Mouse (Mus musculus) liver, embryonic 14.5 days (tissue): ENCODE results near the gene Taf4. TPM values are rescaled to one million over a fixed set of nuclear protein-coding genes. Genes with fewer than 3 reads are reported as not detected.

Experiments used
- ATAC-seq: fragments of 200-750 bp; cut with Nextera tagmentation; 2 replicates; pipeline ENCODE4 v1.8.0; 2017; ENCODE audit warnings: moderate number of reproducible peaks, mild to moderate bottlenecking, moderate library complexity; ENCODE audit not compliant: insufficient read depth
- DNase-seq, 3 experiments: peaks; one replicate each; pipeline ENCODE4 v3.0.0-alpha.2; 2012 to 2013; ENCODE audit warnings: low read depth in 3 of 3, low spot score in 3 of 3
- H3K27ac ChIP-seq: fragments of 300-500 bp; sonication (generic); 2 replicates; pipeline ENCODE4 v1.5.1; 2014; ENCODE audit warnings: moderate library complexity, mild to moderate bottlenecking, control low read depth, inconsistent platforms
- H3K27me3 ChIP-seq: fragments of 300-500 bp; sonication (generic); 2 replicates; pipeline ENCODE4 v1.6.1; 2014; ENCODE audit warnings: mild to moderate bottlenecking, low read length, moderate library complexity; ENCODE audit not compliant: control insufficient read depth, insufficient read depth
- H3K36me3 ChIP-seq: fragments of 300-500 bp; sonication (generic); replicated peaks from 2 replicates; pipeline ENCODE4 v1.6.1; 2014; ENCODE audit warnings: low read depth; ENCODE audit not compliant: control insufficient read depth, insufficient read depth
- H3K4me1 ChIP-seq, 2 experiments: fragments of 200-500 bp in 1 of 2; fragments of 300-500 bp in 1 of 2; sonication (generic) in 1 of 2; replicated peaks; 2 replicates each; pipeline ENCODE4 v1.6.1; 2012 to 2014; ENCODE audit warnings: antibody characterized with exemption in 1 of 2, inconsistent platforms in 1 of 2, low read length in 1 of 2; ENCODE audit not compliant: control insufficient read depth in 2 of 2, insufficient read depth in 2 of 2
- H3K4me2 ChIP-seq: fragments of 300-500 bp; sonication (generic); 2 replicates; pipeline ENCODE4 v1.6.1; 2014; ENCODE audit warnings: low read depth, mild to moderate bottlenecking, control low read depth, moderate library complexity
- H3K4me3 ChIP-seq, 2 experiments: fragments of 200-500 bp in 1 of 2; fragments of 300-500 bp in 1 of 2; sonication (generic) in 1 of 2; 2 replicates each; pipeline ENCODE4 v1.5.1; 2012 to 2014; ENCODE audit warnings: low read depth in 2 of 2, low read length in 2 of 2, mild to moderate bottlenecking in 2 of 2, control low read depth in 1 of 2, inconsistent platforms in 1 of 2, moderate library complexity in 1 of 2; ENCODE audit not compliant: insufficient read depth in 1 of 2
- H3K9ac ChIP-seq: fragments of 300-500 bp; sonication (generic); replicated peaks from 2 replicates; pipeline ENCODE4 v1.6.1; 2014; ENCODE audit warnings: mild to moderate bottlenecking, control low read depth, moderate library complexity
- H3K9me3 ChIP-seq: fragments of 300-500 bp; sonication (generic); 2 replicates; pipeline ENCODE4 v1.6.1; 2016; ENCODE audit warnings: low read length, mixed read lengths; ENCODE audit not compliant: control insufficient read depth
- CTCF ChIP-seq: IDR thresholded peaks from 2 replicates; pipeline ENCODE4 v1.5.1; 2016; ENCODE audit warnings: antibody characterized with exemption, low read depth, control low read depth
- EP300 ChIP-seq: IDR thresholded peaks from 2 replicates; pipeline ENCODE4 v1.6.1; 2016; ENCODE audit warnings: antibody characterized with exemption, low read depth
- WGBS: fragments of 180-500 bp; shearing (Covaris S2); extraction: QIAGEN DNeasy Blood & Tissue Kit; methylation state at CpG from one replicate; pipeline ENCODE4 v1.1.7; 2014; ENCODE audit not compliant: insufficient replicate concordance; 5-methylcytosine and 5-hydroxymethylcytosine counted together
- polyA plus RNA-seq, 2 experiments: library from polyadenylated mRNA; depleted of rRNA in 1 of 2; stranded (reverse) in 1 of 2; unstranded in 1 of 2; fragments of >200 nt; fragmentation: Nextera tagmentation in 1 of 2; extraction: Ambion mirVana in 1 of 2; gene quantifications; 2 replicates each; pipeline versions ENCODE4 v1.2.1 to v1.2.3; 2012 to 2014

Taf4 gene
- polyA plus RNA-seq, 2 experiments, result 2.3 to 5.7 TPM

- peaks cover 13 to 16% of the 10 kb centered on the region in 2 experiments for H3K4me1 ChIP-seq
- peaks cover 4% of the 10 kb centered on the region; the same call in 1 of the 2 replicates for H3K27me3 ChIP-seq
- DNase-seq (no peak), ATAC-seq (no peak)
- H3K9ac ChIP-seq, result no peak overlapping the region
- no peak for TF ChIP-seq EP300
- TF ChIP-seq CTCF, result no peak
- no peaks in the 10 kb centered on the region for H3K9me3 ChIP-seq
- H3K27ac ChIP-seq, result no peak overlapping the region
- 52% methylated on average over 6 of the region's 6 CpGs for WGBS
- no peak overlapping the region for H3K4me2 ChIP-seq
- H3K4me3 ChIP-seq, result no peak overlapping the region
- peaks cover under 1% of the 10 kb centered on the region; the same call in 1 of the 2 replicates for H3K36me3 ChIP-seq
Measured at GRCm38 (mm10) chr2:180022751-180023150, 46.3 kb upstream of the Taf4 start.

GRCm38 (mm10) chr2:180020919-180021318 lies 44.5 kb upstream of the Taf4 start:
- no peak for TF ChIP-seq CTCF
- TF ChIP-seq EP300, result no peak

GRCm38 (mm10) chr2:180020091-180020661 lies 43.7 kb upstream of the Taf4 start:
- Histone ChIP-seq H3K4me1 (peaks cover 0 to 5% of the 10 kb centered on the region in 2 experiments; a peak in 2 of 4 replicates), H3K36me3 (no peaks in the 10 kb centered on the region), H3K4me3 (no peak overlapping the region), H3K4me2 (no peak overlapping the region), H3K27ac (no peak overlapping the region), H3K9me3 (no peaks in the 10 kb centered on the region), H3K27me3 (peaks cover 4% of the 10 kb centered on the region; the same call in 1 of the 2 replicates), H3K9ac (no peak overlapping the region)
- ATAC-seq (no peak), DNase-seq (no peak)
- TF ChIP-seq CTCF (no peak), EP300 (no peak)
- 63% methylated on average over 7 of the region's 7 CpGs for WGBS

More at GRCm38 (mm10) chr2:180020919-180021318, 44.5 kb upstream of the Taf4 start:
- 57% methylated on average over 8 of the region's 8 CpGs for WGBS
- DNase-seq (no peak), ATAC-seq (no peak)
- H3K27me3 ChIP-seq, result peaks cover 4% of the 10 kb centered on the region; the same call in 1 of the 2 replicates
- no peaks in the 10 kb centered on the region for H3K9me3 ChIP-seq
- no peaks in the 10 kb centered on the region for H3K36me3 ChIP-seq
- no peak overlapping the region for H3K9ac ChIP-seq
- no peak overlapping the region for H3K4me3 ChIP-seq
- no peak overlapping the region for H3K4me2 ChIP-seq
- H3K4me1 ChIP-seq, result peaks cover 3 to 8% of the 10 kb centered on the region in 2 experiments
- H3K27ac ChIP-seq, result no peak overlapping the region

- Histone ChIP-seq H3K4me1 (no peaks in the 10 kb centered on the region), H3K27ac (no peak overlapping the region), H3K9me3 (no peaks in the 10 kb centered on the region), H3K9ac (no peak overlapping the region), H3K4me2 (no peak overlapping the region), H3K36me3 (no peaks in the 10 kb centered on the region), H3K4me3 (no peak overlapping the region), H3K27me3 (peaks cover 4% of the 10 kb centered on the region; the same call in 1 of the 2 replicates)
- TF ChIP-seq CTCF (no peak), EP300 (no peak)
- ATAC-seq, result no peak
- WGBS, result 71% methylated on average over 9 of the region's 9 CpGs
- no peak for DNase-seq
Measured at GRCm38 (mm10) chr2:180018573-180018972, 42.1 kb upstream of the Taf4 start.

- Histone ChIP-seq H3K36me3 (no peaks in the 10 kb centered on the region), H3K27ac (no peak overlapping the region), H3K4me2 (no peak overlapping the region), H3K27me3 (peaks cover 4% of the 10 kb centered on the region; the same call in 1 of the 2 replicates), H3K9me3 (no peaks in the 10 kb centered on the region), H3K9ac (no peak overlapping the region), H3K4me1 (no peaks in the 10 kb centered on the region), H3K4me3 (no peak overlapping the region)
- ATAC-seq (no peak), DNase-seq (no peak)
- TF ChIP-seq EP300 (no peak), CTCF (no peak)
- 58% methylated on average over 4 of the region's 4 CpGs for WGBS
Measured at GRCm38 (mm10) chr2:180017632-180018031, 41.2 kb upstream of the Taf4 start.
